Mouse (Mus musculus) heart, embryonic 12.5 days (tissue): ENCODE data around the gene Ccdc47. TPM values are rescaled to one million over a fixed set of nuclear protein-coding genes. Genes with fewer than 3 reads are reported as not detected.
A peak's percentile ranks its signal among the peaks of the same experiment; 100 is the strongest.

Source experiments
- ATAC-seq: fragments of 200-750 bp; cut with Nextera tagmentation; 2 replicates; pipeline ENCODE4 v1.8.0; 2017; ENCODE audit warnings: moderate TSS enrichment, moderate library complexity; ENCODE audit not compliant: insufficient number of reproducible peaks, low FRiP score
- H3K27ac ChIP-seq: fragments of 300-500 bp; sonication (generic); 2 replicates; pipeline ENCODE4 v1.5.1; 2016; ENCODE audit warnings: mild to moderate bottlenecking, moderate library complexity; ENCODE audit not compliant: poor library complexity, severe bottlenecking
- H3K27me3 ChIP-seq: fragments of 300-500 bp; sonication (generic); replicated peaks from 2 replicates; pipeline ENCODE4 v1.6.1; 2016; ENCODE audit warnings: mild to moderate bottlenecking, moderate library complexity
- H3K36me3 ChIP-seq: fragments of 300-500 bp; sonication (generic); 2 replicates; pipeline ENCODE4 v1.6.1; 2016; ENCODE audit warnings: mild to moderate bottlenecking, moderate library complexity
- H3K4me1 ChIP-seq: fragments of 300-500 bp; sonication (generic); replicated peaks from 2 replicates; pipeline ENCODE4 v1.6.1; 2016; ENCODE audit warnings: mild to moderate bottlenecking
- H3K4me2 ChIP-seq: fragments of 300-500 bp; sonication (generic); 2 replicates; pipeline ENCODE4 v1.6.1; 2016; ENCODE audit warnings: mild to moderate bottlenecking, moderate library complexity
- H3K4me3 ChIP-seq: fragments of 300-500 bp; sonication (generic); 2 replicates; pipeline ENCODE4 v1.5.1; 2016; ENCODE audit warnings: mild to moderate bottlenecking
- H3K9ac ChIP-seq: fragments of 300-500 bp; sonication (generic); 2 replicates; pipeline ENCODE4 v1.6.1; 2016; ENCODE audit warnings: mild to moderate bottlenecking, moderate library complexity
- H3K9me3 ChIP-seq: fragments of 300-500 bp; sonication (generic); replicated peaks from 2 replicates; pipeline ENCODE4 v1.6.1; 2016; ENCODE audit warnings: mild to moderate bottlenecking, moderate library complexity
- WGBS: fragments of 180-500 bp; shearing (Covaris S2); methylation state at CpG from one replicate; pipeline ENCODE4 v1.1.7; 2016; 5-methylcytosine and 5-hydroxymethylcytosine counted together
- polyA plus RNA-seq: library from polyadenylated mRNA; unstranded; fragments of >200 nt; fragmentation: Nextera tagmentation; extraction: Ambion mirVana; gene quantifications from 2 replicates; pipeline ENCODE4 v1.2.1, GENCODE M21; 2016

Gene Ccdc47
- polyA plus RNA-seq, 1 experiment from 2014 or later, result 93.1 TPM

DNA sequence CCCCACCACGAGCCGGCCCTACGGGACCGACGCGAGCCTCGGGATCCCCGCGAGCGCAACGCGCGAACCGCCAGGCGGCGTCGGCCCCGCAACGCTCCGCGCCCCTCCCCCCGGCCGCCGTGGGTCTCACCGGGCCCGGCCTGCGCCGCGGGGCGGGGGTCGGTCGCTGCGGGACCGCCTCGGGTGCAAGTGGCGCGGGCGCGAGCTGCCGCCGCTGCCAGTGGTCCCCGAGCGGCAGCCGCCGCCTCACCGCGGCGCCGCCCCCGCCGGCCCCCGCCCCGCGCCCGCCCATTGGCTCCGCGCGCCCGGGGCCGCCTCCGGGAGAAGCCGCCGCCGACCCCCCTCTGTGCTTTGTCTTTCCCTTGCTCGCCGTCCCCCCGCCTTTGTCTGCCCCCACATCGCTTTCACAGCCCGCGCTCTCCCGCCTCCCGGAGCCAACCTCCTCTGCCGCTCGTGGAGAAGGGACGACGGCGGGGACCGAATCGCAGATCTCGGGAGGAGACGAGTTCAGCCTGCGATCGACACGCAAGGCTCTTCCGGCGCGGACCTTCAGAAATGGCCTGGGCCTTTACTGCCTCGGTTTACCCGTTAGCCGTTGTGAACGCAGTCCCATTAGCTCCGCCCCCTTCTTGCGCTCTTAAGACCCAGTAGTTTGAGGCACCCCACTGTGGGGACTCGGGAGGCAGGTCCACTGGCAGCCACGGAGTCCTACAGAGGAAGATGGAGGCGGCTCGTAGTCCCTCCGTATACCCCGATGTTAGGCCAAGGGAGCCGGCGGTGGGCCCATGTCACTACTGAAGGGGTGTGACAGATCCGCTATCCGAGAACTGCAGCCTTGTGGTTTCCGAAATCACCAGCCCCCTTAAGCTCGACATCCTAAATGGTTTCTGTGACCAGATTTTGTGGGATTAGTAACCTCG is 56.0 kb downstream of the Ccdc47 start:
- peak; percentile 72 for ATAC-seq
- H3K27ac ChIP-seq, result peak overlapping the region; percentile 86
- peak overlapping the region; percentile 88 for H3K4me3 ChIP-seq
- peak overlapping the region; percentile 93 for H3K4me2 ChIP-seq
- 1% methylated on average over 105 of the region's 106 CpGs for WGBS
- H3K36me3 ChIP-seq, result peaks cover 55% of the 10 kb centered on the region
- no peaks in the 10 kb centered on the region for H3K9me3 ChIP-seq
- peak overlapping the region; percentile 90 for H3K9ac ChIP-seq
- H3K27me3 ChIP-seq, result no peaks in the 10 kb centered on the region
- H3K4me1 ChIP-seq, result peaks cover 33% of the 10 kb centered on the region

DNA sequence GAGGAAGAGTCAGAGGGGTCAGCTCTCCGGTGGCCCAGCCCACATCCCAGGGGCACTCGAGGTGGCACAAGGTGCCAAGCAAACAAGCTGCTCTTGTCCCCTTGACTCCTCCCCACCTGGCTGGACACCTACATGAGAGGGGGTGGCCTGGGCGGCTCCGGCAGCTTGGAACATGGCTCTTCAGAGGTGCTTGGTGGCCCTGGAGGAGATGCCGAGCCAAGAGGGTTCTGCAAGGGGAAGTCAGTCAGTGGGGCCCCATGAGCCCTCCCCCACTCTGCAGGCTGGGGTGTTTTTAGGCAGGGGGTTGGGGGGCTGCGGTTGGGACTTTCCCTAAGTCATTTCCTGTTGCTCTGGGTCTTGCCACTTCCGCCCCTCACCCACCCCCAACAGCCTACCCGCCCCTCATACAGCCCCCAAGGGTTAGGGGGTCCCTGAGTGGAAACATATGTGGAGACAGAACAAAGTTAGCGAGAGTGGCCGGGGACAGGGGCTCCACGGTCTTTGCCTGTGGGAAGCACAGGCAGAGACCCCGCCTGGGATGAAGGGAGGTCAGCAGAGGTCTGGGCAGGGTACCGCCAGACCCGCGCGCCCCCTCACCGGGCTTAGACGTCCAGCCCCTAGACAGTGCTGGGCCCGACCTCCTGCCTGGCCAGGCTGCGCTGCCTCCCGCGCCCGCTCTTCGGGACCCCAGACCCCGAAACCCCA is 56.8 kb downstream of the Ccdc47 start:
- Histone ChIP-seq H3K36me3 (peaks cover 56% of the 10 kb centered on the region), H3K4me2 (peak overlapping the region; percentile 93), H3K4me1 (peaks cover 33% of the 10 kb centered on the region), H3K4me3 (peak overlapping the region; percentile 88), H3K9me3 (no peaks in the 10 kb centered on the region), H3K27ac (peak overlapping the region; percentile 86), H3K27me3 (no peaks in the 10 kb centered on the region), H3K9ac (peak overlapping the region; percentile 90)
- under 1% methylated on average over 25 of the region's 25 CpGs for whole genome bisulfite sequencing
- ATAC-seq, result peak; percentile 37; the same call in 1 of the 2 replicates

DNA sequence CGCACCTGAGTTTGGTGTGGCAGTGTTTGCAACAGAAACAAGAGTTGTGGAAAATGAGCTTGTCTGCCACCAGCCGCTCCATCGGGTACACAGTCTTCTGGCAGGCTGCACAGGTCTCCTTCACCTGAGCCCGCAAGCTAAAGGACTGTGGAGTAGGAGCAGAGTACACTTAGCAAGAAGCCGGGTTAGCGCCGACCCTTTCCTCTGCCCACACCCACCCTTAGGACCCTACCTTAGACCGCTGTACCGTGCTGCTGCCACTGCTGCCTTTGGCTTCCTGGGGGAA is 57.3 kb downstream of the Ccdc47 start:
- Histone ChIP-seq H3K9ac (peak overlapping the region; percentile 90), H3K27ac (peak overlapping the region; percentile 86), H3K36me3 (peaks cover 56% of the 10 kb centered on the region), H3K9me3 (no peaks in the 10 kb centered on the region), H3K4me2 (peak overlapping the region; percentile 93), H3K4me1 (peaks cover 33% of the 10 kb centered on the region), H3K4me3 (peak overlapping the region; percentile 88), H3K27me3 (no peaks in the 10 kb centered on the region)
- no peak for ATAC-seq
- WGBS, result 39% methylated on average over 9 of the region's 9 CpGs

- Histone ChIP-seq H3K27me3 (no peaks in the 10 kb centered on the region), H3K27ac (peak overlapping the region; percentile 86), H3K4me3 (peak overlapping the region; percentile 88), H3K9me3 (no peaks in the 10 kb centered on the region), H3K4me2 (peak overlapping the region; percentile 93), H3K36me3 (peaks cover 55% of the 10 kb centered on the region), H3K9ac (peak overlapping the region; percentile 90), H3K4me1 (peaks cover 31% of the 10 kb centered on the region)
- WGBS, result 59% methylated on average over 14 of the region's 14 CpGs
- no peak for ATAC-seq
Observed at GRCm38 (mm10) chr11:106158081-106158929, 57.8 kb downstream of the Ccdc47 start.

DNA sequence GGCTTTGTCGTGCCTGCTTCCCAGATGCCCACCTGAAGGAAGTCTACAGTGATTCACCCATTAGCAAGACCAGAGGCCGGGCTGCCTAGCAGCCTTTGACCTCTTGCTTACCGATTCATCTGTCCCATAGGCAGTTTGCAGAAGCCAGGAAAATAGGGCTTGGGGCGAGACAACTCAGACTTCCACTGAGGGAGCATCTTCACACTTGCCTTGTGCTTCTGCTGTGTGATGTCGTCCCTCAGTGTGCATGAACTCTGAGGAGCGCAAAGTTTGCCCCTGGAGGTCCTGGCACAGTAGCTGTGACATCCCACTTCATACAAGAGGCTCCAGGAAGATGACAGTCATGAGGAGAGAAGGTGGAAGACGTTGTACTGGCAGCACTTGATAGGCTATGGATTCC is 59.0 kb downstream of the Ccdc47 start:
- H3K9ac ChIP-seq, result no peak overlapping the region
- H3K36me3 ChIP-seq, result peaks cover 60% of the 10 kb centered on the region
- H3K4me1 ChIP-seq, result peaks cover 28% of the 10 kb centered on the region
- H3K27ac ChIP-seq, result no peak overlapping the region
- no peak overlapping the region for H3K4me3 ChIP-seq
- ATAC-seq, result no peak
- H3K9me3 ChIP-seq, result no peaks in the 10 kb centered on the region
- H3K27me3 ChIP-seq, result no peaks in the 10 kb centered on the region
- H3K4me2 ChIP-seq, result no peak overlapping the region
- 81% methylated on average over 7 of the region's 7 CpGs for WGBS

- Histone ChIP-seq H3K36me3 (peaks cover 69% of the 10 kb centered on the region), H3K27me3 (no peaks in the 10 kb centered on the region), H3K4me3 (no peak overlapping the region), H3K9ac (no peak overlapping the region), H3K4me2 (no peak overlapping the region), H3K27ac (no peak overlapping the region), H3K9me3 (no peaks in the 10 kb centered on the region), H3K4me1 (peaks cover 25% of the 10 kb centered on the region)
- WGBS, result 81% methylated on average over 1 of the region's 1 CpGs
- no peak for ATAC-seq
Observed at GRCm38 (mm10) chr11:106156257-106156656, 59.9 kb downstream of the Ccdc47 start.

DNA sequence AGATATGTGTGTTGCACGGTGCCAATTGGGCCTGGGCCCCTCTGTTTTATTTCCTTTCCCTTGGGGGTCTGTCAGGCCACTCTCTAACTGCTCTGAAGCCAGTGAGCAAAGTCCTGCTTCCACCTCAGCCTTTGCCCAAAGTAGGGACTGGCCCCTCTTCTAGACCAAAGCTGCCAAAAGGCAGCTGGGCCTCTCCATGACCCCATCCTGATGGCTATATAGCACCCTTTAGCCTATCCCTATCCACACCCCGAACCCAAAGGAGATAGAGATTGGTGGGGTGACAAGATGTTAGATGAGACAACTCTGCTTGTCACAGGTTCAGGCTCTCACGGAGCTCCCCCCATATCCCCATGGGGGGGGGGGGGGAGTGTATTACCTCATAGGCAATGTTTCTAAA is 60.4 kb downstream of the Ccdc47 start:
- no peak overlapping the region for H3K27ac ChIP-seq
- no peak overlapping the region for H3K9ac ChIP-seq
- H3K27me3 ChIP-seq, result no peaks in the 10 kb centered on the region
- ATAC-seq, result no peak
- peaks cover 20% of the 10 kb centered on the region for H3K4me1 ChIP-seq
- WGBS, result 64% methylated on average over 3 of the region's 3 CpGs
- no peaks in the 10 kb centered on the region for H3K9me3 ChIP-seq
- H3K4me2 ChIP-seq, result no peak overlapping the region
- no peak overlapping the region for H3K4me3 ChIP-seq
- peaks cover 74% of the 10 kb centered on the region for H3K36me3 ChIP-seq

GRCm38 (mm10) chr11:106154770-106155169 is 61.4 kb downstream of the Ccdc47 start:
- no peak for ATAC-seq
- 74% methylated on average over 2 of the region's 2 CpGs for WGBS
- Histone ChIP-seq H3K36me3 (peaks cover 84% of the 10 kb centered on the region), H3K9me3 (no peaks in the 10 kb centered on the region), H3K27ac (no peak overlapping the region), H3K4me1 (peaks cover 16% of the 10 kb centered on the region), H3K4me3 (no peak overlapping the region), H3K4me2 (no peak overlapping the region), H3K9ac (no peak overlapping the region), H3K27me3 (no peaks in the 10 kb centered on the region)

DNA sequence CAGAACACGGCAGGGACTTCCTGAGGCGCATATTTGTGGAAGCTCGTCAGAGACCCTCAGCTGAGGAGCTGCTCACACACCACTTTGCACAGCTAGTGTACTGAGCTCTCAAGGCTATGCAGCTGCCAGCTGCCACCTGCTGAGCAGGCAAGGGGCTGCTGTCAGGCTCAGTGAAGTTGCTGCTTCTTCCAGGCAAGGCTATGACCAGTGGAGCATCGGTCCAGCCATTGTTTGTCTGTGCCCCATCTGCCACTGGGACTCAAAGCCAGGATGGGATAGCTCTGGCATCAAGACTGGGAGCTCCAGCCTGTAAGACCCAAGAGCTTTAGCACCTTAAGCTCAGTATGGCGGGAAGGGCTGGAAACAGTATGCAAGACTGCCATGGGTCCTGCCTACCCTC is 62.1 kb downstream of the Ccdc47 start:
- WGBS, result 75% methylated on average over 5 of the region's 5 CpGs
- Histone ChIP-seq H3K4me3 (no peak overlapping the region), H3K27ac (no peak overlapping the region), H3K9me3 (no peaks in the 10 kb centered on the region), H3K4me2 (no peak overlapping the region), H3K27me3 (no peaks in the 10 kb centered on the region), H3K4me1 (peaks cover 11% of the 10 kb centered on the region), H3K9ac (no peak overlapping the region), H3K36me3 (peaks cover 91% of the 10 kb centered on the region)
- no peak for ATAC-seq

DNA sequence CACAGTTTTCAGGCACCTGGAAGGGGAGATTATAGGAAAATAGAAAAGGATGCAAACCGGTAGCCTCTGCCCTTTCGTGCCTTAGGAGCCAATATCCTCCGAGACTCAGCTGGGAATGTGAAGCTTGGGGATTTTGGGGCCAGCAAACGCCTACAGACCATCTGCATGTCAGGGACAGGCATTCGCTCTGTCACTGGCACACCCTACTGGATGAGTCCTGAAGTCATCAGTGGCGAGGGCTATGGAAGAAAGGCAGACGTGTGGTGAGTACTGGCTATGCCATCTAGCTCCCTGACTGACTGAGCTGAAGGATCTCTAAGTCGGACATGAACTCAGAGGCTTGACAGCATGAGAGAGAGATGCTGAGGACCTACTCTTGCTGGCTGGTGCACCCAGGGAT is 64.0 kb downstream of the Ccdc47 start:
- no peaks in the 10 kb centered on the region for H3K9me3 ChIP-seq
- 75% methylated on average over 8 of the region's 8 CpGs for WGBS

GRCm38 (mm10) chr11:106151219-106151618 is 64.9 kb downstream of the Ccdc47 start:
- Histone ChIP-seq H3K9ac (no peak overlapping the region), H3K36me3 (peaks cover 92% of the 10 kb centered on the region), H3K4me1 (no peaks in the 10 kb centered on the region), H3K27ac (no peak overlapping the region), H3K4me3 (no peak overlapping the region), H3K9me3 (no peaks in the 10 kb centered on the region), H3K4me2 (no peak overlapping the region), H3K27me3 (no peaks in the 10 kb centered on the region)
- 77% methylated on average over 3 of the region's 3 CpGs for WGBS
- no peak for ATAC-seq

More for the DNA sequence above, 64.0 kb downstream of the Ccdc47 start:
- no peak for ATAC-seq
- H3K27me3 ChIP-seq, result no peaks in the 10 kb centered on the region
- H3K4me2 ChIP-seq, result no peak overlapping the region
- H3K36me3 ChIP-seq, result peaks cover 96% of the 10 kb centered on the region
- no peak overlapping the region for H3K4me3 ChIP-seq
- no peak overlapping the region for H3K27ac ChIP-seq
- H3K9ac ChIP-seq, result no peak overlapping the region
- no peaks in the 10 kb centered on the region for H3K4me1 ChIP-seq
